Mouse (Mus musculus): Measurements from ENCODE around the gene Rpp38. TPM values are rescaled to one million over a fixed set of nuclear protein-coding genes. Genes with fewer than 3 reads are reported as not detected.

Rpp38 gene
- total RNA-seq, 2 experiments from 2014 or later, result 3.8 to 4.1 TPM

- no peak for DNase-seq (ENCODE audit: low spot score)
- intact Hi-C loops (cut with DNase I), result no loop called here
Measured at GRCm38 (mm10) chr2:3292170-3292569, 40.3 kb downstream of the Rpp38 start.

- intact Hi-C loops (cut with DNase I), result no loop called here
- no peak for DNase-seq (ENCODE audit: low spot score)
Measured at GRCm38 (mm10) chr2:3289581-3289980, 42.9 kb downstream of the Rpp38 start.

GRCm38 (mm10) chr2:3286243-3286642, 46.2 kb downstream of the Rpp38 start:
- intact Hi-C loops (cut with DNase I), result no loop called here
- no peak for DNase-seq (ENCODE audit: low spot score)

- DNase-seq (ENCODE audit: low spot score), result no peak
- intact Hi-C loops (cut with DNase I), result loop anchor here (2.0 kb wide), 1 partner anchor 47 kb away; the partner anchor contains the start of gene Rpp38
Measured at GRCm38 (mm10) chr2:3285709-3286108, 46.7 kb downstream of the Rpp38 start.

- no peak for DNase-seq (ENCODE audit: low spot score)
- intact Hi-C loops (cut with DNase I), result loop anchor here (2.0 kb wide), 1 partner anchor 48 kb away; the partner anchor contains the start of gene Rpp38
Measured at GRCm38 (mm10) chr2:3285181-3285530, 47.3 kb downstream of the Rpp38 start.

- DNase-seq (ENCODE audit: low spot score), result no peak
- intact Hi-C loops (cut with DNase I), result loop anchor here (2.0 to 5.0 kb wide), 2 partner anchors 48 to 167 kb away; partner anchors contain the start of gene Rpp38
Measured at GRCm38 (mm10) chr2:3284473-3285180, 47.8 kb downstream of the Rpp38 start.

GRCm38 (mm10) chr2:3283602-3284472, 48.6 kb downstream of the Rpp38 start, which contains the start of gene Nmt2:
Gene Nmt2 (plus strand): TSS chr2:3284212.
- DNase-seq (ENCODE audit: low spot score), result peak; percentile 100
- intact Hi-C loops (cut with DNase I), result loop anchor here (2.0 to 5.0 kb wide), 2 partner anchors 49 to 167 kb away; partner anchors contain the start of gene Rpp38

GRCm38 (mm10) chr2:3282866-3283601, 49.4 kb downstream of the Rpp38 start:
- DNase-seq (ENCODE audit: low spot score), result no peak
- intact Hi-C loops (cut with DNase I), result loop anchor here (5.0 kb wide), 1 partner anchor 166 kb away; no protein-coding TSS in a partner anchor

GRCm38 (mm10) chr2:3281311-3281710, 51.1 kb downstream of the Rpp38 start:
- intact Hi-C loops (cut with DNase I), result loop anchor here (5.0 kb wide), 1 partner anchor 164 kb away; no protein-coding TSS in a partner anchor
- no peak for DNase-seq (ENCODE audit: low spot score)

Other genes starting within 250 kb of the Rpp38 start
- gene Fam171a1, start 218.4 kb downstream of the Rpp38 start, total RNA-seq (2021), result 10 to 100 TPM; 15.1 to 17.3 TPM
- 1 to 10 TPM; 9.2 to 9.9 TPM for gene Nmt2, start 48.4 kb downstream of the Rpp38 start, total RNA-seq (2021)
- under 1 TPM in 1 of 2 experiments, not detected in 1; 0.56 TPM for gene Acbd7, start 3.5 kb upstream of the Rpp38 start, total RNA-seq (2021)
- gene Olah, start 64.6 kb upstream of the Rpp38 start, total RNA-seq (2021), result not detected
- gene Meig1, start 90.0 kb upstream of the Rpp38 start, total RNA-seq (2021), result 1 to 10 TPM; 1.8 to 2.8 TPM
- gene Dclre1c, start 91.5 kb upstream of the Rpp38 start, total RNA-seq (2021), result 1 to 10 TPM; 2.6 to 4.1 TPM
- gene Suv39h2, start 142.4 kb upstream of the Rpp38 start, total RNA-seq (2021), result under 1 TPM; 0.70 to 0.75 TPM
- 1 to 10 TPM in 1 of 2 experiments, under 1 TPM in 1; 0.73 to 1.2 TPM for gene Gm45902, start 180.1 kb upstream of the Rpp38 start, total RNA-seq (2021)
- gene Hspa14, start 180.2 kb upstream of the Rpp38 start, total RNA-seq (2021), result 10 to 100 TPM; 21.3 to 26.5 TPM
- gene Cdnf, start 180.4 kb upstream of the Rpp38 start, total RNA-seq (2021), result 10 to 100 TPM; 24.8 to 25.6 TPM
- gene Fam107b, start 237.8 kb upstream of the Rpp38 start, total RNA-seq (2021), result 1 to 10 TPM; 6.8 to 8.2 TPM